Mouse (Mus musculus) layer of hippocampus, postnatal 25 days (tissue): ENCODE data around the gene Fbln2. TPM values are rescaled to one million over a fixed set of nuclear protein-coding genes. Genes with fewer than 3 reads are reported as not detected.

Experiments used
- DNase-seq, 2 experiments: peaks; one replicate each; pipeline ENCODE4 v3.0.0; 2022; ENCODE audit warnings: mixed read lengths in 2 of 2, low spot score in 1 of 2; ENCODE audit errors: extremely low spot score in 1 of 2
- total RNA-seq, 2 experiments: library from RNA; stranded (reverse); gene quantifications; 2 replicates each; pipeline ENCODE4 v1.2.3; 2021

The Fbln2 gene
- total RNA-seq, 2 experiments from 2014 or later: 7.7 to 9.4 TPM

GRCm38 (mm10) chr6:91191465-91191864, 20.8 kb upstream of the Fbln2 start:
- no peak for DNase-seq

GRCm38 (mm10) chr6:91192421-91192820, 19.8 kb upstream of the Fbln2 start:
- no peak for DNase-seq

- DNase-seq: no peak
Observed at GRCm38 (mm10) chr6:91192851-91193545, 19.3 kb upstream of the Fbln2 start.

- DNase-seq: no peak
Observed at GRCm38 (mm10) chr6:91198456-91198855, 13.8 kb upstream of the Fbln2 start.

GRCm38 (mm10) chr6:91200429-91201188, 11.6 kb upstream of the Fbln2 start:
- peak in 1 of 2 experiments; percentile 61 for DNase-seq

- DNase-seq: no peak
Observed at GRCm38 (mm10) chr6:91201881-91202341, 10.3 kb upstream of the Fbln2 start.

GRCm38 (mm10) chr6:91202571-91202970, 9.7 kb upstream of the Fbln2 start:
- no peak for DNase-seq

- no peak for DNase-seq
Observed at GRCm38 (mm10) chr6:91205346-91205745, 6.9 kb upstream of the Fbln2 start.

- no peak for DNase-seq
Observed at GRCm38 (mm10) chr6:91205791-91206190, 6.5 kb upstream of the Fbln2 start.

- DNase-seq: no peak
Observed at GRCm38 (mm10) chr6:91207491-91207890, 4.8 kb upstream of the Fbln2 start.

GRCm38 (mm10) chr6:91209780-91210179, 2.5 kb upstream of the Fbln2 start:
- DNase-seq: no peak

GRCm38 (mm10) chr6:91210852-91211251, 1.4 kb upstream of the Fbln2 start:
- DNase-seq: no peak

- peak in 1 of 2 experiments; percentile 40 for DNase-seq
Observed at GRCm38 (mm10) chr6:91212571-91212970, 316 bp downstream of the Fbln2 start.

- DNase-seq: no peak
Observed at GRCm38 (mm10) chr6:91213287-91214218, 1.3 kb downstream of the Fbln2 start.

- DNase-seq: no peak
Observed at GRCm38 (mm10) chr6:91215454-91215853, 3.2 kb downstream of the Fbln2 start.

- DNase-seq: no peak
Observed at GRCm38 (mm10) chr6:91218445-91218844, 6.2 kb downstream of the Fbln2 start.

GRCm38 (mm10) chr6:91218871-91219270, 6.6 kb downstream of the Fbln2 start:
- no peak for DNase-seq

GRCm38 (mm10) chr6:91220062-91220461, 7.8 kb downstream of the Fbln2 start:
- DNase-seq: no peak

GRCm38 (mm10) chr6:91221094-91221493, 8.8 kb downstream of the Fbln2 start:
- no peak for DNase-seq

GRCm38 (mm10) chr6:91222694-91223346, 10.6 kb downstream of the Fbln2 start:
- DNase-seq: no peak
